Mouse (Mus musculus) thymus, adult 18-20 months (tissue): ENCODE data around the gene Erp29.
"Not testable (repeated sequence)": the region's sequence is repeated elsewhere in the genome, so short reads cannot be mapped to it uniquely, and the experiment has no call there.

Experiments used
- DNase-seq, 2 experiments: peaks; one replicate each; pipeline ENCODE4 v3.0.0; 2022; ENCODE audit warnings: mixed read lengths in 2 of 2

The Erp29 gene

GRCm38 (mm10) chr5:121452026-121452869, at the start of gene Erp29:
Erp29 (minus strand) TSS chr5:121452506.
- peak; percentile 97 for DNase-seq

GRCm38 (mm10) chr5:121501424-121501996, 49.2 kb upstream of the Erp29 start:
- DNase-seq: not testable (repeated sequence)

- DNase-seq: no peak
These were observed 48.4 kb upstream of the Erp29 start for GRCm38 (mm10) chr5:121500719-121501118.

GRCm38 (mm10) chr5:121493305-121493704, 41.0 kb upstream of the Erp29 start:
- no peak for DNase-seq

- no peak for DNase-seq
These were observed 32.5 kb upstream of the Erp29 start for GRCm38 (mm10) chr5:121484801-121485200.

- no peak for DNase-seq
These were observed 25.4 kb upstream of the Erp29 start for GRCm38 (mm10) chr5:121477680-121478079.

GRCm38 (mm10) chr5:121476040-121476439, 23.7 kb upstream of the Erp29 start:
- DNase-seq: no peak

- no peak for DNase-seq
These were observed 22.3 kb upstream of the Erp29 start for GRCm38 (mm10) chr5:121474610-121475009.

- DNase-seq: no peak
These were observed 20.1 kb upstream of the Erp29 start for GRCm38 (mm10) chr5:121472411-121472810.

- no peak for DNase-seq
These were observed 17.3 kb upstream of the Erp29 start for GRCm38 (mm10) chr5:121469566-121469965.

- no peak for DNase-seq
These were observed 11.4 kb upstream of the Erp29 start for GRCm38 (mm10) chr5:121463601-121464250.

GRCm38 (mm10) chr5:121462967-121463366, 10.7 kb upstream of the Erp29 start:
- no peak for DNase-seq

- no peak for DNase-seq
These were observed 9.8 kb upstream of the Erp29 start for GRCm38 (mm10) chr5:121462171-121462502.

GRCm38 (mm10) chr5:121461339-121462170, 9.2 kb upstream of the Erp29 start:
- DNase-seq: no peak

GRCm38 (mm10) chr5:121455510-121456265, 3.4 kb upstream of the Erp29 start:
- no peak for DNase-seq

GRCm38 (mm10) chr5:121454503-121454782, 2.1 kb upstream of the Erp29 start:
- DNase-seq: no peak

- DNase-seq: no peak
These were observed 1.6 kb upstream of the Erp29 start for GRCm38 (mm10) chr5:121453743-121454502.

GRCm38 (mm10) chr5:121452906-121453305, 600 bp upstream of the Erp29 start:
- DNase-seq: peak in 1 of 2 experiments; percentile 16

GRCm38 (mm10) chr5:121451644-121452025, 671 bp downstream of the Erp29 start, which contains the start of gene Tmem116:
Tmem116 (plus strand) TSS chr5:121451893.
- no peak for DNase-seq

GRCm38 (mm10) chr5:121451203-121451602, 1.1 kb downstream of the Erp29 start:
- no peak for DNase-seq

- no peak for DNase-seq
These were observed 1.8 kb downstream of the Erp29 start for GRCm38 (mm10) chr5:121450476-121450875.

- DNase-seq: peak in 1 of 2 experiments; percentile 39
These were observed 2.3 kb downstream of the Erp29 start for GRCm38 (mm10) chr5:121449976-121450375.
